Mouse (Mus musculus): ENCODE data around the gene Trpm8. TPM values are rescaled to one million over a fixed set of nuclear protein-coding genes. Genes with fewer than 3 reads are reported as not detected.

Gene Trpm8
- polyA plus RNA-seq, 1 experiment: not detected

DNA sequence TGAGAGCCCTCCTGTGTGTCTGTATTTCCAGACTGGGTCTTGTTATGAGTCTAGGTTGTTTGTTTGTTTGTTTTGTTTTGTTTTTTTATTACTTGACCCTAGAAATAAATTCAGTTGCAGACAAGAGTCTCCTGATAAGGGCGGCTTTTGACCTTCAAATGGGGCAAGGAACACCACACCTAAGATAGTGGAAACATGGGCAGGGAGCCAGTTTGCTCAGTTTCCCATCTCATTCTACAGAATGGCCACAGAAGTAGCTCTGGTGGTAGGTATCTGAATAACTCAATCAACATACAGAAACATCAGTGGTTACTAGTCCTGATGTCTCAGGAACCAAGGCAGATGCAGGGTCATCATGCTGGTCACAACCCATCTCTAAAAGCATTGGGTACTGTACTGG, 17.2 kb downstream of the Trpm8 start:
- H3K27me3 ChIP-seq (ENCODE audit: control insufficient read depth, insufficient read depth, low read length): no peaks in the 10 kb centered on the region
- no peaks in the 10 kb centered on the region for H3K36me3 ChIP-seq (ENCODE audit: control insufficient read depth, insufficient read depth, low read length)
- no peak overlapping the region for H3K4me3 ChIP-seq (ENCODE audit: low read depth, low read length)
- H3K27ac ChIP-seq (ENCODE audit: insufficient read depth, low read depth, low read length): no peak overlapping the region
- 8% methylated on average over 1 of the region's 1 CpGs for WGBS
- no peak for TF ChIP-seq POLR2A (IDR thresholded peaks at IDR 0.05; ENCODE audit: low read depth, low read length)
- no peak for TF ChIP-seq CTCF (IDR thresholded peaks at IDR 0.05; ENCODE audit: extremely low read depth, insufficient read length, insufficient replicate concordance, low read depth, low read length)
- no peaks in the 10 kb centered on the region for H3K4me1 ChIP-seq (ENCODE audit: control insufficient read depth, insufficient read depth, insufficient read length, low read length)

DNA sequence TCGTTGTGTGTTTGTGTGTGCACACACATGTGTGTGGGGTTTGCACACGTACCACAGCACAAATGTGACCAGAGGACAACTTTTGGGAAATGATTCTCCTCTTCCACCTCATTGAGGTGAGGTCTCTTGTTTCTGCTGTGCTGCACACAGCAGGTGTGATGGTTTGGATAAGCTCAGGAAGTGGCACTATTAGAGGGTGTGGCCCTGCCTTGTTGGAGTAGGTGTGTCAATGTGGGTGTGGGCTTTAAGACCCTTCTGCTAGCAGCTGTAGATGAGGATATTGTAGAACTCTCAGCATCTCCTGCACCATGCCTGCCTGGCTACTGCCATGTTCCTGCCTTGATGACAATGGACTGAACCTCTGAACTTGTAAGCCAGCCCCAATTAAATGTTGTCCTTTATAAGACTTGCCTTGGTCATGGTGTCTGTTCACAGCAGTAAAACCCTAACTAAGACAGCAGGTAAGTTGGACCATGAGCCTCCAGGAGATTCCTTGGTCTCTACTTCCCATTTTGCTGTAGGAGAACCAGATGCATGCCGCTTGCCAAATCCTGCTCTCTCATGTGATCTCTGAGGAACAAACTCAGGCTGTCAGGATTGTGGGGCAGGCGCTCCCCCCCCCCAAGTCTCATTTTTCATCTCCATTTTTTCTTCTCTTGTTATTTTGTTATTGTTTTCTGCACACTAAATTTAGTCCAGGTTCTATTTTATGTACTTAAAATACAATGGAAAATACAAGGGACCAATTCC, 18.9 kb downstream of the Trpm8 start:
- WGBS: 71% methylated on average over 4 of the region's 4 CpGs
- TF ChIP-seq CTCF (IDR thresholded peaks at IDR 0.05; ENCODE audit: extremely low read depth, insufficient read length, insufficient replicate concordance, low read depth, low read length): no peak; the same call in 1 of the 2 replicates
- no peak for TF ChIP-seq POLR2A (IDR thresholded peaks at IDR 0.05; ENCODE audit: low read depth, low read length)
- Histone ChIP-seq H3K36me3 (ENCODE audit: control insufficient read depth, insufficient read depth, low read length) (no peaks in the 10 kb centered on the region), H3K4me1 (ENCODE audit: control insufficient read depth, insufficient read depth, insufficient read length, low read length) (no peaks in the 10 kb centered on the region), H3K4me3 (ENCODE audit: low read depth, low read length) (no peak overlapping the region), H3K27ac (ENCODE audit: insufficient read depth, low read depth, low read length) (no peak overlapping the region), H3K27me3 (ENCODE audit: control insufficient read depth, insufficient read depth, low read length) (no peaks in the 10 kb centered on the region)

DNA sequence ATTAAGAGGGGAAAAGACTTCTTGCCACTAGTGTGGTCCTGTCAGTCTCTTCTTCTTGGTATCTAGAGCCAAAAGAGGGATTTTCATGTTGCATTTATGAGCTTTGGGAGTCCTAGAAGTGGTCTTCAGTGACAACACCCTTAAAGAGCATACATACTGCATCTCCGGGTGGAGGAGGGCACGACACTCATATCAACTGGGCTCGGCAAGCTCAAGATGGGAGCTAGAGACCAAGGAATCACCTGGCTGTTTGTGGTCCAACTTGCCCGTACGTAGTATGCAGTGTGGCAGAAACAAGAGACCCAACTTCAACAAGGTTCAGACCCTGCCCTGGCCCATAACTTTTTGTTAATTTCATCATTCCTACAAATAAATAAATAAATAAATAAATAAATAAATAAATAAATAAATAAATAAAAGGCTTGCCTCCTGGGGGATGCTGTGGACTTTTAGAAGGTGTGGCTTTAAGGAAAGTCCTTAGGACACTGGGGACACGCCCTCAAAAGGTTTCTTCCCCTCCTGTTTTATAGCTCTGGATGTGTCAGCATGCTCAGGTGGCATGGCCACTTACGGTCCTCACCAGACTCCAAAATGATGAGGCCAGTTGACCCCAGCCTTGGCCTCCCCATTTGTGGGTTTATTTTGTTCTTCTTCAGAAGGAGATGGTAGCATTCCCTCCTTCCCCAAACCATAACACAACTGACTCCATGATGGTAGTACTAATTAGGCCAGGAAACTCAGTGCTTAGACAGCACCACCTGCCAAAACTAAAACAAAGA, 20.2 kb downstream of the Trpm8 start:
- no peaks in the 10 kb centered on the region for H3K36me3 ChIP-seq (ENCODE audit: control insufficient read depth, insufficient read depth, low read length)
- TF ChIP-seq CTCF (IDR thresholded peaks at IDR 0.05; ENCODE audit: extremely low read depth, insufficient read length, insufficient replicate concordance, low read depth, low read length) (no peak), POLR2A (IDR thresholded peaks at IDR 0.05; ENCODE audit: low read depth, low read length) (no peak)
- H3K4me1 ChIP-seq (ENCODE audit: control insufficient read depth, insufficient read depth, insufficient read length, low read length): no peaks in the 10 kb centered on the region
- no peaks in the 10 kb centered on the region for H3K27me3 ChIP-seq (ENCODE audit: control insufficient read depth, insufficient read depth, low read length)
- 67% methylated on average over 7 of the region's 7 CpGs for WGBS
- H3K27ac ChIP-seq (ENCODE audit: insufficient read depth, low read depth, low read length): no peak overlapping the region
- H3K4me3 ChIP-seq (ENCODE audit: low read depth, low read length): no peak overlapping the region

DNA sequence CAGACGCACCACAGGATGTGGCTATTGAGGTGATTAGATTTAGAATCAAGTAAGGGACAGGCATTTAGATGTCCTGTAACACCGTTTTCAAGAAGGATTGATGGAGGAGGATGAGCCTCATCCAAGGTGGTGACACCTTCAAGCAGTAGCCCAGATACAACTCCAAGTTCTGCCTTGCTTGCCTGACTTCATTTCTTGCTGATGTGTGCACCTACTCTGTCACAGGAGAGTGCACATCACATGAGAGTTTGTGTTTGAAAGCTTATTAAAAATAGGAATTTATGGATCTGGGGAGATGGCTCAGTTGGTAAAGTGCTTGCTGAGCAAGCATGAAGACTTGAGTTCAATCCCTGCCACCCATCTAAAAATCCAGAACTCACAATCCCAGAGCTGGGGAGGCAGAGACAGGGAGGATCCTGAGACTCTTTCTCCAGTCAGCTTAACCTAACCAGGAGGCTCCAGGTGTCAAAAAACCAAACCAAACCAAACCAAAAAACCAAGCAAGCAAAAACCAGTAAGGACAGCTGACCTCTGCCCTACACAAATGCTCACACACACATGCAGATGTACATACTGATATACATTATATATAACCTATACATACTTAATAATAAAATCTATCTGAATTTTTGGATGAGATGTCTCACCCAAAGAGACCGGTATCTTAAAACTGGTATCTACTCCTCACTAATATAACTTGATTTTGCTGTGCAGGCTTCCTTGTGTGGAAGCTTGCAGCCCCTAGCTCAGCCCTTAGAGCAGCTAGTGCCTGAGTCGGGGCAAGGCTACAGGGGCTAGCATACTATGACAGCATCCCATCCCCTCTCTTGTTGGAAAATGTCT, 21.4 kb downstream of the Trpm8 start:
- Histone ChIP-seq H3K4me1 (ENCODE audit: control insufficient read depth, insufficient read depth, insufficient read length, low read length) (no peaks in the 10 kb centered on the region), H3K36me3 (ENCODE audit: control insufficient read depth, insufficient read depth, low read length) (no peaks in the 10 kb centered on the region), H3K27ac (ENCODE audit: insufficient read depth, low read depth, low read length) (no peak overlapping the region), H3K4me3 (ENCODE audit: low read depth, low read length) (no peak overlapping the region), H3K27me3 (ENCODE audit: control insufficient read depth, insufficient read depth, low read length) (no peaks in the 10 kb centered on the region)
- 61% methylated on average over 4 of the region's 4 CpGs for WGBS
- TF ChIP-seq POLR2A (IDR thresholded peaks at IDR 0.05; ENCODE audit: low read depth, low read length): no peak
- no peak for TF ChIP-seq CTCF (IDR thresholded peaks at IDR 0.05; ENCODE audit: extremely low read depth, insufficient read length, insufficient replicate concordance, low read depth, low read length)

DNA sequence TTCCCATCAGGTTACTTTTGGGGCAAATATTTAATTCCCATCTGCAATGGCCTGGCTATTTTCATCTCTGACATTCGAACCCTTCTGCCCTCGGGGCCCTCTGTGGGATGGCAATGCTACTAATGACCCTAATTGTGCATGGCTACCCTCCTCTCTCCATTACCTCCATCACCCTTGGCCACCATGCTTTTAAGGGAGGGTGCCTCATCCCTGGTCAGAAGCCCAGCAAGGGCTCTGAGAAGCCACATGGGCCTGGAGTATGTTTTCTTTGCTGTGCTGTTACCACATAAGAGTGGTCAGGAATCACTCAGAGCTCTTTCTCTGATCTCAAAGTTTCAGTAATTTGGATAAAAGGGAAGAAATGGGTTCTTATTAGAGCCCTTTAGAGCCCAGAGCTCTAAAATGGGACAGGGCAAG, 22.1 kb downstream of the Trpm8 start:
- no peak overlapping the region for H3K27ac ChIP-seq (ENCODE audit: insufficient read depth, low read depth, low read length)
- TF ChIP-seq CTCF (IDR thresholded peaks at IDR 0.05; ENCODE audit: extremely low read depth, insufficient read length, insufficient replicate concordance, low read depth, low read length) (no peak), POLR2A (IDR thresholded peaks at IDR 0.05; ENCODE audit: low read depth, low read length) (no peak)
- no peaks in the 10 kb centered on the region for H3K27me3 ChIP-seq (ENCODE audit: control insufficient read depth, insufficient read depth, low read length)
- no peak overlapping the region for H3K4me3 ChIP-seq (ENCODE audit: low read depth, low read length)
- WGBS: 77% methylated on average over 2 of the region's 2 CpGs
- H3K4me1 ChIP-seq (ENCODE audit: control insufficient read depth, insufficient read depth, insufficient read length, low read length): no peaks in the 10 kb centered on the region
- no peaks in the 10 kb centered on the region for H3K36me3 ChIP-seq (ENCODE audit: control insufficient read depth, insufficient read depth, low read length)

DNA sequence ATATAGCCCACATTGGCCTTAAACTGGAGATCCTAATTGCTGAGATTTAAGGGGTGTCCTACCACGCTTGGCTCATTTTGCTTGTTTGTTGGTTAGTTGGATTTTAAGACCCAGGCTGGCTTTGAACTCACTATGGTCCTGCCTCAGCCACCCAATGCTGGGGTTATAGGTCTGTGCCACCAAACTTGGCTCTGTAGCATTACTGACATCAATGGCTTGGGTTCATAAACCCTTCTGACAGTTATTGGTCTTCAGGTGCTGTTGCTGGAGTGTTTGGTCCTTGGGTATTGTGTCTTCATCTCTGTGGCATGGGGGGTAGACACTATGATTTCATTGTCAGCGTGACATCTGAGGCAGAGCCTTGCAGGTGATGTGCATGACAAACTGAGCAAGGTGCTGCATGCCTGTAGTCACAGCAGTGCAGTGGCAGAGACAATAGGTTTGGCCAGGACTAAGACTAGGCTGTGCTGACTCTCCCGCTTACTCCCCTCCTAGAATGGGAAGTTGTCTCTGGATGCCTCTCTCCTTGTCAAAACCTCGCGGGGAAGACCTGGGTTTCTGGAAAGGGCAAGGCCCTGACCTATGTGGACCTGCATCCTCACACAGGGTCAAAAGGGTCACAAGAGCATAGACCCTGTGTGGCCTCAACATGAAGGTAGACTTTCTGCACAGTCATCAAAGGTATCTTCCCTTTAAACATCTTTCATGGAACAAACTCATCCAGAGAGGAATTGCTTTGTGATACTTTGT, 23.0 kb downstream of the Trpm8 start:
- no peak for TF ChIP-seq POLR2A (IDR thresholded peaks at IDR 0.05; ENCODE audit: low read depth, low read length)
- no peak for TF ChIP-seq CTCF (IDR thresholded peaks at IDR 0.05; ENCODE audit: extremely low read depth, insufficient read length, insufficient replicate concordance, low read depth, low read length)
- Histone ChIP-seq H3K36me3 (ENCODE audit: control insufficient read depth, insufficient read depth, low read length) (no peaks in the 10 kb centered on the region), H3K4me1 (ENCODE audit: control insufficient read depth, insufficient read depth, insufficient read length, low read length) (no peaks in the 10 kb centered on the region), H3K27ac (ENCODE audit: insufficient read depth, low read depth, low read length) (no peak overlapping the region), H3K27me3 (ENCODE audit: control insufficient read depth, insufficient read depth, low read length) (no peaks in the 10 kb centered on the region), H3K4me3 (ENCODE audit: low read depth, low read length) (no peak overlapping the region)
- 43% methylated on average over 5 of the region's 5 CpGs for WGBS
